Mouse (Mus musculus): ENCODE data around the gene Tapbpl.

DNA sequence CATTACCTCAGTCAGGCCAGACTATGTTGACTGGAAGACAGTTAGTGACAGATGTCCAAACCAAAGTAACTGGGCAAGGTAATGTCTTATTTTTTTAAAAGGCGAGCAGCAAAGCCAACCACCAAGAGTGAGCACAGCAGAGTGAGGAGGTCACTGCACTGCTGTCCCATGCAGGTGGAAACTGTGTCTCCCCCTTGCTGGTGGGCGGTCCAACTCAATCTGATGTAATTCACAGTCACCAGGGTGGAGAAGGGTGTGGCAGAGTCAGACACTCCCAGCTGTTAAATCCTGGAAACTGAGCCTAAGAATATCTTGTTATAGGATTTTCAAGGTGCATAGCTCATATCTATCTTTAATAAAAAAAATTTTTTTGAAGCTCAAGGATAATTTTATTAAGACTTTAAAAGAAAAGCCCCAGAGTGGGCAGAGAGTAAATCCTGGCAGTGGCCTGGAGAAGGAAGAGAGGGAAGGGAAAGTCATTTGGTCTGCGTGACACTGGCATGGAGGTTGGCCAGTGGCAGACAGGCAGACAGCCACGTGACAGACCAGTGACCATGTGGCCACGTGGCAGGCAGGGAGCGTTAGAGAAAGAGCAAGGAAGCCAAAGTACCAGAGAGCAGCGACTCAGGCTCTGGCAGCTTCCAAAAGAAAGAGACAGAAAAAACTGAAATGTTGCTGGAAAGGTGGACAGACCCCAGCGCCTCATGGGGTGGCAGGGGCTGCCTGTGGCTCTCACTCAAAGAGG is 24.7 kb upstream of the Tapbpl start:
- TF ChIP-seq CTCF (IDR thresholded peaks at IDR 0.05; ENCODE audit: insufficient read depth, low read length) = no peak
- TF ChIP-seq POLR2A (IDR thresholded peaks at IDR 0.05; ENCODE audit: borderline replicate concordance, extremely low read depth, low read depth, low read length) = no peak

Data from lung, adult 2 months (tissue).